Mouse (Mus musculus): ENCODE measurements around the gene Bod1l. TPM values are rescaled to one million over a fixed set of nuclear protein-coding genes. Genes with fewer than 3 reads are reported as not detected.

The Bod1l gene
- polyA plus RNA-seq, 1 experiment from 2014 or later = 24.6 TPM

- WGBS = 81% methylated on average over 3 of the region's 3 CpGs
- Histone ChIP-seq H3K27me3 (ENCODE audit: control insufficient read depth, insufficient read depth, low read length) (no peaks in the 10 kb centered on the region), H3K36me3 (ENCODE audit: control insufficient read depth, insufficient read depth, low read length) (peaks cover 3% of the 10 kb centered on the region), H3K4me2 (replicated peaks; ENCODE audit: low read depth, low read length) (no peak overlapping the region), H3K27ac (ENCODE audit: low read depth, low read length) (no peak overlapping the region), H3K9ac (ENCODE audit: low read depth, low read length) (no peak overlapping the region), H3K9me3 (ENCODE audit: control insufficient read depth, low read length) (no peaks in the 10 kb centered on the region), H3K4me3 (ENCODE audit: low read length) (no peak overlapping the region), H3K4me1 (ENCODE audit: control insufficient read depth, insufficient read depth, low read length) (0 out of 2 replicates have a peak, but pooled peaks cover 4% of the 10 kb centered on the region)
- no peak for ATAC-seq (ENCODE audit: low FRiP score, low TSS enrichment)
These were observed 64.1 kb downstream of the Bod1l start for GRCm38 (mm10) chr5:41780026-41780425.

- Histone ChIP-seq H3K27me3 (ENCODE audit: control insufficient read depth, insufficient read depth, low read length) (peaks cover 6% of the 10 kb centered on the region; the same call in 1 of the 2 replicates), H3K4me2 (replicated peaks; ENCODE audit: low read depth, low read length) (no peak overlapping the region), H3K4me3 (ENCODE audit: low read length) (no peak overlapping the region), H3K9ac (ENCODE audit: low read depth, low read length) (no peak overlapping the region), H3K27ac (ENCODE audit: low read depth, low read length) (no peak overlapping the region), H3K9me3 (ENCODE audit: control insufficient read depth, low read length) (no peaks in the 10 kb centered on the region), H3K36me3 (ENCODE audit: control insufficient read depth, insufficient read depth, low read length) (no peaks in the 10 kb centered on the region), H3K4me1 (ENCODE audit: control insufficient read depth, insufficient read depth, low read length) (0 out of 2 replicates have a peak, but pooled peaks cover 4% of the 10 kb centered on the region)
- 10% methylated on average over 6 of the region's 6 CpGs for WGBS
- ATAC-seq (ENCODE audit: low FRiP score, low TSS enrichment) = peak; percentile 55; the same call in 1 of the 2 replicates
These were observed 68.4 kb downstream of the Bod1l start for GRCm38 (mm10) chr5:41775728-41776127.

DNA sequence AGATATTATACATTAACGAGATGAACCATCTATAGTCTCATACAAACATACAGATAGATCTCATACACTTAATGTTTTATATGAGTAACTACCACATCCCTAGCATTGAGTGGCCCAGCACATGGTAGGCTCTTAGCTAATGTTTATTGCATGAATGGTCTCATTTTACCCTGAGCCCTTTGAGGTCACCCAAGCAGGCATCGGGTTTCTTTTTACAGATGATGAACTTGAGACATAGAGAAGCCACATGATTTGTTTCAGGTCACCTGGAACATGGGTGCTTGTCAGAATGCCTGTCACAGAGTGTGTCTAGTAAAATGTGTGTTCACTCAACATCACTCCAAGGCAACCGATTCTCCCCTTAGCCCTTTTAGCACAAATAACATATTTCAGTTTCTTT is 68.8 kb downstream of the Bod1l start:
- Histone ChIP-seq H3K27ac (ENCODE audit: low read depth, low read length) (no peak overlapping the region), H3K4me2 (replicated peaks; ENCODE audit: low read depth, low read length) (no peak overlapping the region), H3K9me3 (ENCODE audit: control insufficient read depth, low read length) (no peaks in the 10 kb centered on the region), H3K4me3 (ENCODE audit: low read length) (no peak overlapping the region), H3K36me3 (ENCODE audit: control insufficient read depth, insufficient read depth, low read length) (no peaks in the 10 kb centered on the region), H3K9ac (ENCODE audit: low read depth, low read length) (no peak overlapping the region), H3K4me1 (ENCODE audit: control insufficient read depth, insufficient read depth, low read length) (0 out of 2 replicates have a peak, but pooled peaks cover 4% of the 10 kb centered on the region), H3K27me3 (ENCODE audit: control insufficient read depth, insufficient read depth, low read length) (peaks cover 6% of the 10 kb centered on the region; the same call in 1 of the 2 replicates)
- peak; percentile 60; the same call in 1 of the 2 replicates for ATAC-seq (ENCODE audit: low FRiP score, low TSS enrichment)
- 34% methylated on average over 3 of the region's 3 CpGs for WGBS

- 4% methylated on average over 21 of the region's 21 CpGs for WGBS
- H3K9me3 ChIP-seq (ENCODE audit: control insufficient read depth, low read length) = no peaks in the 10 kb centered on the region
- H3K4me2 ChIP-seq (replicated peaks; ENCODE audit: low read depth, low read length) = peak overlapping the region; percentile 37
- no peak for ATAC-seq (ENCODE audit: low FRiP score, low TSS enrichment)
- no peaks in the 10 kb centered on the region for H3K36me3 ChIP-seq (ENCODE audit: control insufficient read depth, insufficient read depth, low read length)
- H3K27me3 ChIP-seq (ENCODE audit: control insufficient read depth, insufficient read depth, low read length) = peaks cover 47% of the 10 kb centered on the region
- peak overlapping the region; percentile 28 for H3K4me3 ChIP-seq (ENCODE audit: low read length)
- H3K27ac ChIP-seq (ENCODE audit: low read depth, low read length) = no peak overlapping the region
- H3K9ac ChIP-seq (ENCODE audit: low read depth, low read length) = no peak overlapping the region
- H3K4me1 ChIP-seq (ENCODE audit: control insufficient read depth, insufficient read depth, low read length) = peaks cover 7% of the 10 kb centered on the region; the same call in 1 of the 2 replicates
These were observed 75.6 kb downstream of the Bod1l start for GRCm38 (mm10) chr5:41768382-41769040.

GRCm38 (mm10) chr5:41767296-41768200 is 76.6 kb downstream of the Bod1l start:
- peaks cover 11% of the 10 kb centered on the region; the same call in 1 of the 2 replicates for H3K4me1 ChIP-seq (ENCODE audit: control insufficient read depth, insufficient read depth, low read length)
- peak overlapping the region; percentile 28 for H3K4me3 ChIP-seq (ENCODE audit: low read length)
- H3K27ac ChIP-seq (ENCODE audit: low read depth, low read length) = no peak overlapping the region
- H3K27me3 ChIP-seq (ENCODE audit: control insufficient read depth, insufficient read depth, low read length) = peaks cover 57% of the 10 kb centered on the region
- no peak for ATAC-seq (ENCODE audit: low FRiP score, low TSS enrichment)
- no peaks in the 10 kb centered on the region for H3K36me3 ChIP-seq (ENCODE audit: control insufficient read depth, insufficient read depth, low read length)
- H3K4me2 ChIP-seq (replicated peaks; ENCODE audit: low read depth, low read length) = peak overlapping the region; percentile 37
- WGBS = 3% methylated on average over 33 of the region's 33 CpGs
- no peaks in the 10 kb centered on the region for H3K9me3 ChIP-seq (ENCODE audit: control insufficient read depth, low read length)
- H3K9ac ChIP-seq (ENCODE audit: low read depth, low read length) = no peak overlapping the region

DNA sequence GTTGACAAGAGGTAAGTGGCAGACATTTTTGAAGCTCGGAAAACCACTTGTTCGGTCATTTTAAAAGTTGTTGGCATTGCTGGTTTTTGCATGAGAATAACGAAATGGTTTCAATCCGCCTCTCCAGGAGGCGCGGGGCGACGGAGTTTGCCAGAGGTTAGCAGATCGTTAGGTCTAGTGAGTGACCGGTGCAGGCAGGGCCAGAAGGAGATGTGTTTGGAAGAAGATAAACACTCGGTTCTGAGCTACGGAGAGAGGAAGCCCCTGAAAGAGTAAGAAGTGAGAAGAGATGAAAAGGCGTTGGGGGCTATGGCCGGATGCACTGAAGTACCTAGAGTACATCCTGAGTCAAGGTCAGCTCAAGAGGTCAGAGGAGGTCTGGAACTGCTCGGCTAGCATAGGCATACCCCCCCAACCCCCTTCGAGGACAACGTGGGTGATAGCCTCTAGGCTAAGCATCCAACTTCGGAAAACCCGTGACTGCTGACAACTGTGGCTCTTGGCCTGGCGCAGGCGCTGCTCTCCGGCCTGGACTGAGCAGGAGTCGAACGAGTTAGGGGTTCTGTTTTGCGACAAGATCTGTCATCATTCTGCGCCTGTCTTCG is 77.6 kb downstream of the Bod1l start:
- H3K4me3 ChIP-seq (ENCODE audit: low read length) = no peak overlapping the region
- H3K27ac ChIP-seq (ENCODE audit: low read depth, low read length) = no peak overlapping the region
- no peak overlapping the region for H3K9ac ChIP-seq (ENCODE audit: low read depth, low read length)
- H3K36me3 ChIP-seq (ENCODE audit: control insufficient read depth, insufficient read depth, low read length) = no peaks in the 10 kb centered on the region
- H3K27me3 ChIP-seq (ENCODE audit: control insufficient read depth, insufficient read depth, low read length) = peaks cover 63% of the 10 kb centered on the region
- no peak for ATAC-seq (ENCODE audit: low FRiP score, low TSS enrichment)
- no peak overlapping the region for H3K4me2 ChIP-seq (replicated peaks; ENCODE audit: low read depth, low read length)
- WGBS = under 1% methylated on average over 27 of the region's 27 CpGs
- H3K9me3 ChIP-seq (ENCODE audit: control insufficient read depth, low read length) = no peaks in the 10 kb centered on the region
- peaks cover 11% of the 10 kb centered on the region; the same call in 1 of the 2 replicates for H3K4me1 ChIP-seq (ENCODE audit: control insufficient read depth, insufficient read depth, low read length)

- H3K9ac ChIP-seq (ENCODE audit: low read depth, low read length) = no peak overlapping the region
- H3K9me3 ChIP-seq (ENCODE audit: control insufficient read depth, low read length) = no peaks in the 10 kb centered on the region
- no peak for ATAC-seq (ENCODE audit: low FRiP score, low TSS enrichment)
- peaks cover 68% of the 10 kb centered on the region for H3K27me3 ChIP-seq (ENCODE audit: control insufficient read depth, insufficient read depth, low read length)
- H3K4me1 ChIP-seq (ENCODE audit: control insufficient read depth, insufficient read depth, low read length) = peaks cover 11% of the 10 kb centered on the region; the same call in 1 of the 2 replicates
- no peak overlapping the region for H3K4me2 ChIP-seq (replicated peaks; ENCODE audit: low read depth, low read length)
- 2% methylated on average over 14 of the region's 14 CpGs for WGBS
- no peak overlapping the region for H3K4me3 ChIP-seq (ENCODE audit: low read length)
- no peaks in the 10 kb centered on the region for H3K36me3 ChIP-seq (ENCODE audit: control insufficient read depth, insufficient read depth, low read length)
- no peak overlapping the region for H3K27ac ChIP-seq (ENCODE audit: low read depth, low read length)
These were observed 78.3 kb downstream of the Bod1l start for GRCm38 (mm10) chr5:41765626-41766405.

Data from kidney, embryonic 14.5 days (tissue).